Mouse (Mus musculus): ENCODE data around the gene Hoxc12.

DNA sequence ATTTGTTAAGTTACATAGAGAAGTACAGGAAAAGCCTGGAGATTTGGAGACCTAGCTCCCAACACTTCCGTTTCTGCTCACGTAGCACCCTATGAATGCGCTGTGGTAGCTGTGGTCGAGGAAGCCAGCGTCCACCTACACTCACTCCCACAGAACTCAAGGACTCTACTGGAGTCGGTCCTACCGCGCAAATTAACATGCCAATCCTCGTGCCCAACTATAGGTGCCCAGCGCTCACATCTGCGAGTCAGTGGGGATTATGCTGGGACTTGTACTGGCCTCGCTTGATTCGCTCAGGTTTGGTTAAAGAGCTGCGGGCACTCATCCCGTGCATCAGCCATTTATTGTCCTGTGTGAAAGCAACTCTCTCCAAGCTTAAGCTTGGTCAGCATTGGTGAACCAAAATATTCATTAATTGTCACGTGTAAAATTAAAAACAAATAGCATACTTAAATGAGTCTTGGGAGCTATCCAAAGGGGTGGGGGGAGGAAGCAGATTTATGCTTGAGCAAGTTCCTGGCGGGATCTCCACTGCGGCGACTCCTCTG lies 23.4 kb upstream of the Hoxc12 start:
- TF ChIP-seq NRF1 (IDR thresholded peaks at IDR 0.05; ENCODE audit: insufficient read depth, low read depth, low read length, poor library complexity, severe bottlenecking): no peak
- no peak for TF ChIP-seq MAX (IDR thresholded peaks at IDR 0.05; ENCODE audit: low read length)

Measured in MEL (cell line).